Comparison of ENCODE assay signal across 9 mouse cellular contexts in the genomic region with DNA sequence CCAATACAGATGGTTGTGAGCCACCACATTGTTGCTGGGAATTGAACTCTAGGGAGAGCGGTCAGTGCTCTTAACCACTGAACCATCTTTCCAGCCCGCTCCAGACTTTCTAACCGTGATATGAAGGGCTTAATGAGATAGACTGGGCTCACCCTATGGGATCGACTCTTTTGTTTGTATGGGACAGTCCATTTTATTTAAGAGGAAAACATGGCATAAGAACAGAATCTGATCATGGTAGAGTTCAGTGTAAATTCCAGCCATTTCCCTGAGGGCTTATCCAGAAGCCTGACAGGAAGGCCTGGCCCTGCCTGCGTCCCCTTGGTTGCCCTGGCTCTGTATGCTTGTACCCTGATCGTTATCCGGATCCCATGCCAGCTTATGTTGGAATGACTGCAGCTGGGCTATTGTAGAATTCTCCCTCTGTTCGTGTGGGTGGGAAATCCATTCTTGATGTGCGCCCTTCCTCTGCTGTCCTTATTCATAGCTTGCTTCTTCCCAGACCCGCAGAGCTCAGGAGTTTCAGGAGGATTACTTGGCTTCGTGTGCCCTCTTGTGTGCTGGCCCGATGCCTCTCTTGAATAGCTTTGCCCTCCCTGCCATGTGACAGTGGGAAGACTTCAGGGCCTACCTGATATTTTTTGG.
DNase-seq lines count a peak whose midpoint lies in the region; ATAC-seq lines count a peak whose summit lies in the region.
"Had no signal": no experiment of that assay in that cellular context is flagged by ENCODE, and none has a peak within 500 bp of the region (broad histone marks: within the 10 kb centered on the region; RNA-seq: fewer than 3 reads in every experiment).

No protein-coding gene starts in this region.

- WGBS in hindbrain, embryonic 13.5 days: 61% methylated on average over 12 of the region's 12 CpGs
- WGBS in hindbrain, embryonic 10.5 days: 81% methylated on average over 12 of the region's 12 CpGs

- H3K4me2 ChIP-seq in hindbrain, embryonic 13.5 days: no peak overlapping the region

- no peaks in the 10 kb centered on the region for H3K9me3 ChIP-seq in hindbrain, embryonic 13.5 days
- no peaks in the 10 kb centered on the region for H3K9me3 ChIP-seq in hindbrain, embryonic 10.5 days
- H3K9me3 ChIP-seq: megakaryocyte, embryonic 14.5 days had no signal

- H3K27me3 ChIP-seq in hindbrain, embryonic 13.5 days: no peaks in the 10 kb centered on the region
- H3K27me3 ChIP-seq in hindbrain, embryonic 10.5 days (ENCODE audit: insufficient read depth, poor library complexity, severe bottlenecking): no peaks in the 10 kb centered on the region

- no peak overlapping the region for H3K9ac ChIP-seq in hindbrain, embryonic 13.5 days
- H3K9ac ChIP-seq: liver, embryonic 14.5 days had no signal

- no peak overlapping the region for H3K27ac ChIP-seq in hindbrain, embryonic 13.5 days
- H3K27ac ChIP-seq in hindbrain, embryonic 10.5 days: no peak overlapping the region
- H3K27ac ChIP-seq: liver, embryonic 14.5 days had no signal

- peak; percentile 59; the same call in 1 of the 2 replicates for ATAC-seq in hindbrain, embryonic 13.5 days (ENCODE audit: low FRiP score)

- H3K36me3 ChIP-seq in hindbrain, embryonic 13.5 days: no peaks in the 10 kb centered on the region
- no peaks in the 10 kb centered on the region for H3K36me3 ChIP-seq in hindbrain, embryonic 10.5 days

- DNase-seq in hindbrain, embryonic 10.5 days (ENCODE audit: low spot score): no peak
- peak; percentile 27 to 52 for DNase-seq in cerebellum, postnatal 25 days
- peak; percentile 38 to 65 for DNase-seq in left cerebral cortex, adult 18-20 months (ENCODE audit: low spot score in 2 of 2)
- peak; percentile 47 for DNase-seq in right cerebral cortex, postnatal 14 days
- DNase-seq in adrenal gland, postnatal 14 days: no peak
- no peak for DNase-seq in ovary, postnatal 10 days (ENCODE audit: low spot score)

- H3K4me3 ChIP-seq in hindbrain, embryonic 13.5 days: no peak overlapping the region
- H3K4me3 ChIP-seq in hindbrain, embryonic 10.5 days: no peak overlapping the region
- H3K4me3 ChIP-seq: megakaryocyte, embryonic 14.5 days had no signal

- peaks cover 29% of the 10 kb centered on the region for H3K4me1 ChIP-seq in hindbrain, embryonic 13.5 days (replicated peaks)
- H3K4me1 ChIP-seq in hindbrain, embryonic 10.5 days (replicated peaks): peaks cover 21% of the 10 kb centered on the region

Comparison
In these comparisons a context has a peak if more than half of its experiments do, and no peak if none do; other contexts are left out.
1. DNase-seq: peak in cerebellum, postnatal 25 days (2 of 2), left cerebral cortex, adult 18-20 months (2 of 2) and right cerebral cortex, postnatal 14 days (single experiment); none in hindbrain, embryonic 10.5 days (single experiment), adrenal gland, postnatal 14 days (single experiment) and ovary, postnatal 10 days (single experiment).